Mouse (Mus musculus) liver, embryonic 16.5 days (tissue): ENCODE measurements at regions not wholly inside any gene's neighbourhood (a gene's known extent, or its start where the extent isn't known, plus 50 kb on each side); places are given as distances from the start of the nearest gene placed in this dataset.

ENCODE experiments used
- ATAC-seq: fragments of 200-750 bp; cut with Nextera tagmentation; 2 replicates; pipeline ENCODE4 v1.8.0; 2017; ENCODE audit warnings: low read depth, mild to moderate bottlenecking, moderate number of reproducible peaks, moderate library complexity
- H3K27ac ChIP-seq: fragments of 300-500 bp; sonication (generic); 2 replicates; pipeline ENCODE4 v1.5.1; 2014; ENCODE audit warnings: mild to moderate bottlenecking, low read length
- H3K27me3 ChIP-seq: fragments of 300-500 bp; sonication (generic); 2 replicates; pipeline ENCODE4 v1.6.1; 2014; ENCODE audit warnings: low read depth, low read length, mixed read lengths; ENCODE audit not compliant: control insufficient read depth, insufficient read depth
- H3K36me3 ChIP-seq: fragments of 300-500 bp; sonication (generic); 2 replicates; pipeline ENCODE4 v1.6.1; 2014; ENCODE audit warnings: mild to moderate bottlenecking; ENCODE audit not compliant: control insufficient read depth, insufficient read depth
- H3K4me1 ChIP-seq: fragments of 300-500 bp; sonication (generic); 2 replicates; pipeline ENCODE4 v1.6.1; 2014; ENCODE audit warnings: low read depth, low read length, mixed read lengths; ENCODE audit not compliant: control insufficient read depth
- H3K4me2 ChIP-seq: fragments of 300-500 bp; sonication (generic); 2 replicates; pipeline ENCODE4 v1.6.1; 2014; ENCODE audit warnings: low read depth, low read length, mixed read lengths
- H3K4me3 ChIP-seq: fragments of 300-500 bp; sonication (generic); 2 replicates; pipeline ENCODE4 v1.5.1; 2014; ENCODE audit warnings: low read depth, mild to moderate bottlenecking, low read length
- H3K9ac ChIP-seq: fragments of 300-500 bp; sonication (generic); 2 replicates; pipeline ENCODE4 v1.6.1; 2014; ENCODE audit warnings: low read depth, low read length
- H3K9me3 ChIP-seq: fragments of 300-500 bp; sonication (generic); replicated peaks from 2 replicates; pipeline ENCODE4 v1.6.1; 2016; ENCODE audit warnings: low read length; ENCODE audit not compliant: control insufficient read depth
- WGBS: fragments of 180-500 bp; shearing (Covaris S2); extraction: QIAGEN DNeasy Blood & Tissue Kit; methylation state at CpG from one replicate; pipeline ENCODE4 v1.1.7; 2014; ENCODE audit not compliant: insufficient replicate concordance; 5-methylcytosine and 5-hydroxymethylcytosine counted together

GRCm38 (mm10) chr15:6960753-6961746 lies 86.3 kb upstream of the Osmr start:
- H3K4me2 ChIP-seq: no peak overlapping the region
- WGBS: 63% methylated on average over 11 of the region's 11 CpGs
- ATAC-seq: no peak

GRCm38 (mm10) chr15:6964635-6965034 lies 89.9 kb upstream of the Osmr start:
- Histone ChIP-seq H3K4me3 (no peak overlapping the region), H3K9me3 (no peaks in the 10 kb centered on the region), H3K4me1 (no peaks in the 10 kb centered on the region), H3K4me2 (no peak overlapping the region), H3K27ac (no peak overlapping the region), H3K36me3 (no peaks in the 10 kb centered on the region), H3K9ac (no peak overlapping the region), H3K27me3 (no peaks in the 10 kb centered on the region)
- WGBS: 70% methylated on average over 4 of the region's 4 CpGs
- no peak for ATAC-seq

More at GRCm38 (mm10) chr15:6960753-6961746, 86.3 kb upstream of the Osmr start:
- Histone ChIP-seq H3K4me3 (no peak overlapping the region), H3K9ac (no peak overlapping the region), H3K9me3 (no peaks in the 10 kb centered on the region), H3K27me3 (no peaks in the 10 kb centered on the region), H3K36me3 (no peaks in the 10 kb centered on the region), H3K4me1 (no peaks in the 10 kb centered on the region), H3K27ac (no peak overlapping the region)

- H3K4me1 ChIP-seq: no peaks in the 10 kb centered on the region
Observed at GRCm38 (mm10) chr15:6965446-6965845, 90.7 kb upstream of the Osmr start.

GRCm38 (mm10) chr15:6974410-6974809 lies 99.6 kb upstream of the Osmr start:
- H3K36me3 ChIP-seq: no peaks in the 10 kb centered on the region
- no peak overlapping the region for H3K4me3 ChIP-seq
- no peak for ATAC-seq
- no peak overlapping the region for H3K9ac ChIP-seq
- no peaks in the 10 kb centered on the region for H3K27me3 ChIP-seq
- 40% methylated on average over 4 of the region's 4 CpGs for WGBS
- no peak overlapping the region for H3K4me2 ChIP-seq
- H3K4me1 ChIP-seq: no peaks in the 10 kb centered on the region
- no peak overlapping the region for H3K27ac ChIP-seq
- H3K9me3 ChIP-seq: no peaks in the 10 kb centered on the region

More at GRCm38 (mm10) chr15:6965446-6965845, 90.7 kb upstream of the Osmr start:
- no peak overlapping the region for H3K27ac ChIP-seq
- no peak overlapping the region for H3K4me2 ChIP-seq
- H3K27me3 ChIP-seq: no peaks in the 10 kb centered on the region
- H3K9me3 ChIP-seq: no peaks in the 10 kb centered on the region
- WGBS: 42% methylated on average over 4 of the region's 4 CpGs
- H3K9ac ChIP-seq: no peak overlapping the region
- H3K4me3 ChIP-seq: no peak overlapping the region
- H3K36me3 ChIP-seq: no peaks in the 10 kb centered on the region
- no peak for ATAC-seq

GRCm38 (mm10) chr15:6981430-6981829 lies 106.7 kb upstream of the Osmr start:
- Histone ChIP-seq H3K36me3 (no peaks in the 10 kb centered on the region), H3K4me2 (no peak overlapping the region), H3K9ac (no peak overlapping the region), H3K4me3 (no peak overlapping the region), H3K27me3 (no peaks in the 10 kb centered on the region), H3K4me1 (no peaks in the 10 kb centered on the region), H3K27ac (no peak overlapping the region), H3K9me3 (no peaks in the 10 kb centered on the region)
- 68% methylated on average over 9 of the region's 9 CpGs for WGBS
- no peak for ATAC-seq

- H3K9me3 ChIP-seq: no peaks in the 10 kb centered on the region
- no peaks in the 10 kb centered on the region for H3K27me3 ChIP-seq
- no peak overlapping the region for H3K4me3 ChIP-seq
- no peak overlapping the region for H3K27ac ChIP-seq
- 50% methylated on average over 3 of the region's 3 CpGs for WGBS
- H3K9ac ChIP-seq: no peak overlapping the region
- ATAC-seq: no peak
- no peaks in the 10 kb centered on the region for H3K4me1 ChIP-seq
- no peaks in the 10 kb centered on the region for H3K36me3 ChIP-seq
- no peak overlapping the region for H3K4me2 ChIP-seq
Observed at GRCm38 (mm10) chr15:6983320-6983719, 107.1 kb upstream of the Lifr start.

GRCm38 (mm10) chr15:6988187-6988586 lies 102.2 kb upstream of the Lifr start:
- H3K27me3 ChIP-seq: no peaks in the 10 kb centered on the region
- no peak overlapping the region for H3K4me2 ChIP-seq
- H3K27ac ChIP-seq: no peak overlapping the region
- no peak for ATAC-seq
- no peaks in the 10 kb centered on the region for H3K9me3 ChIP-seq
- WGBS: 39% methylated on average over 3 of the region's 3 CpGs
- no peaks in the 10 kb centered on the region for H3K4me1 ChIP-seq
- no peaks in the 10 kb centered on the region for H3K36me3 ChIP-seq
- H3K4me3 ChIP-seq: no peak overlapping the region
- H3K9ac ChIP-seq: no peak overlapping the region

- H3K4me3 ChIP-seq: no peak overlapping the region
- 71% methylated on average over 6 of the region's 6 CpGs for WGBS
- no peaks in the 10 kb centered on the region for H3K36me3 ChIP-seq
- H3K9ac ChIP-seq: no peak overlapping the region
- ATAC-seq: no peak
- H3K9me3 ChIP-seq: no peaks in the 10 kb centered on the region
- no peaks in the 10 kb centered on the region for H3K27me3 ChIP-seq
- no peak overlapping the region for H3K27ac ChIP-seq
- no peaks in the 10 kb centered on the region for H3K4me1 ChIP-seq
- H3K4me2 ChIP-seq: no peak overlapping the region
Observed at GRCm38 (mm10) chr15:6989094-6989493, 101.3 kb upstream of the Lifr start.

GRCm38 (mm10) chr15:6993226-6993625 lies 97.2 kb upstream of the Lifr start:
- Histone ChIP-seq H3K4me2 (no peak overlapping the region), H3K27me3 (no peaks in the 10 kb centered on the region), H3K9me3 (no peaks in the 10 kb centered on the region), H3K4me3 (no peak overlapping the region), H3K27ac (no peak overlapping the region), H3K9ac (no peak overlapping the region), H3K4me1 (no peaks in the 10 kb centered on the region), H3K36me3 (no peaks in the 10 kb centered on the region)
- WGBS: 42% methylated on average over 9 of the region's 9 CpGs
- ATAC-seq: no peak
